Mouse (Mus musculus) liver, embryonic 14.5 days (tissue): ENCODE results near the gene Naglu. TPM values are rescaled to one million over a fixed set of nuclear protein-coding genes. Genes with fewer than 3 reads are reported as not detected.

Experiments
- ATAC-seq: fragments of 200-750 bp; cut with Nextera tagmentation; 2 replicates; pipeline ENCODE4 v1.8.0; 2017; ENCODE audit warnings: moderate number of reproducible peaks, mild to moderate bottlenecking, moderate library complexity; ENCODE audit not compliant: insufficient read depth
- DNase-seq, 3 experiments: peaks; one replicate each; pipeline ENCODE4 v3.0.0-alpha.2; 2012 to 2013; ENCODE audit warnings: low read depth in 3 of 3, low spot score in 3 of 3
- H3K27ac ChIP-seq: fragments of 300-500 bp; sonication (generic); 2 replicates; pipeline ENCODE4 v1.5.1; 2014; ENCODE audit warnings: moderate library complexity, mild to moderate bottlenecking, control low read depth, inconsistent platforms
- H3K27me3 ChIP-seq: fragments of 300-500 bp; sonication (generic); 2 replicates; pipeline ENCODE4 v1.6.1; 2014; ENCODE audit warnings: mild to moderate bottlenecking, low read length, moderate library complexity; ENCODE audit not compliant: control insufficient read depth, insufficient read depth
- H3K36me3 ChIP-seq: fragments of 300-500 bp; sonication (generic); replicated peaks from 2 replicates; pipeline ENCODE4 v1.6.1; 2014; ENCODE audit warnings: low read depth; ENCODE audit not compliant: control insufficient read depth, insufficient read depth
- H3K4me1 ChIP-seq, 2 experiments: fragments of 200-500 bp in 1 of 2; fragments of 300-500 bp in 1 of 2; sonication (generic) in 1 of 2; replicated peaks; 2 replicates each; pipeline ENCODE4 v1.6.1; 2012 to 2014; ENCODE audit warnings: antibody characterized with exemption in 1 of 2, inconsistent platforms in 1 of 2, low read length in 1 of 2; ENCODE audit not compliant: control insufficient read depth in 2 of 2, insufficient read depth in 2 of 2
- H3K4me2 ChIP-seq: fragments of 300-500 bp; sonication (generic); 2 replicates; pipeline ENCODE4 v1.6.1; 2014; ENCODE audit warnings: low read depth, mild to moderate bottlenecking, control low read depth, moderate library complexity
- H3K4me3 ChIP-seq, 2 experiments: fragments of 200-500 bp in 1 of 2; fragments of 300-500 bp in 1 of 2; sonication (generic) in 1 of 2; 2 replicates each; pipeline ENCODE4 v1.5.1; 2012 to 2014; ENCODE audit warnings: low read depth in 2 of 2, low read length in 2 of 2, mild to moderate bottlenecking in 2 of 2, control low read depth in 1 of 2, inconsistent platforms in 1 of 2, moderate library complexity in 1 of 2; ENCODE audit not compliant: insufficient read depth in 1 of 2
- H3K9ac ChIP-seq: fragments of 300-500 bp; sonication (generic); replicated peaks from 2 replicates; pipeline ENCODE4 v1.6.1; 2014; ENCODE audit warnings: mild to moderate bottlenecking, control low read depth, moderate library complexity
- H3K9me3 ChIP-seq: fragments of 300-500 bp; sonication (generic); 2 replicates; pipeline ENCODE4 v1.6.1; 2016; ENCODE audit warnings: low read length, mixed read lengths; ENCODE audit not compliant: control insufficient read depth
- CTCF ChIP-seq: IDR thresholded peaks from 2 replicates; pipeline ENCODE4 v1.5.1; 2016; ENCODE audit warnings: antibody characterized with exemption, low read depth, control low read depth
- EP300 ChIP-seq: IDR thresholded peaks from 2 replicates; pipeline ENCODE4 v1.6.1; 2016; ENCODE audit warnings: antibody characterized with exemption, low read depth
- WGBS: fragments of 180-500 bp; shearing (Covaris S2); extraction: QIAGEN DNeasy Blood & Tissue Kit; methylation state at CpG from one replicate; pipeline ENCODE4 v1.1.7; 2014; ENCODE audit not compliant: insufficient replicate concordance; 5-methylcytosine and 5-hydroxymethylcytosine counted together
- polyA plus RNA-seq, 2 experiments: library from polyadenylated mRNA; depleted of rRNA in 1 of 2; stranded (reverse) in 1 of 2; unstranded in 1 of 2; fragments of >200 nt; fragmentation: Nextera tagmentation in 1 of 2; extraction: Ambion mirVana in 1 of 2; gene quantifications; 2 replicates each; pipeline versions ENCODE4 v1.2.1 to v1.2.3; 2012 to 2014

Naglu gene
- polyA plus RNA-seq, 2 experiments: 3.4 to 4.3 TPM

DNA sequence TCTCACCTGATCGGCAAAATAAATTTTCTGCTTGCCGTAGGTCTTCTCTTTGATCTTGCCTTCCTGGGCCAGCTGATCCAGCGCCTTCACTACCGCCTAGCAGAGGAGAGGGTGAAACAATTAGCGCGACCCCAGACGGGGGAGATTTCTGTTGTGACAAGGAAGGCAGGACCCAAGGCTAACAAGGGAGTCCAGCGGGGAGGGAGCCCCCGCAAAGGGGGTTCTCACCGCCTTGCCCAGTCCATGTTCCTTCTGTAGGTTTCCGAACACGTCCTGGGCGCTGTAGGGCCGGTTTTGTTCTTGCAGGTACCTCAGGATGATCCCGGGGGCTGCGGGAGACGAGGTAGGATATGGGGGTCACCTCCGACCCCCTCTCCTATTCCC, 25.1 kb downstream of the Naglu start:
- H3K4me2 ChIP-seq: peak overlapping the region; percentile 88
- H3K4me1 ChIP-seq: peaks cover 1 to 5% of the 10 kb centered on the region in 2 experiments; a peak in 1 of 4 replicates
- H3K9ac ChIP-seq: peak overlapping the region; percentile 69
- TF ChIP-seq CTCF (no peak), EP300 (no peak)
- H3K36me3 ChIP-seq: peaks cover 48% of the 10 kb centered on the region
- DNase-seq: no peak
- ATAC-seq: no peak; the same call in 1 of the 2 replicates
- 0% methylated on average over 18 of the region's 18 CpGs for WGBS
- H3K27ac ChIP-seq: peak overlapping the region; percentile 11; the same call in 1 of the 2 replicates
- H3K27me3 ChIP-seq: no peaks in the 10 kb centered on the region
- H3K4me3 ChIP-seq: peak overlapping the region; percentile 80 to 96
- H3K9me3 ChIP-seq: no peaks in the 10 kb centered on the region

DNA sequence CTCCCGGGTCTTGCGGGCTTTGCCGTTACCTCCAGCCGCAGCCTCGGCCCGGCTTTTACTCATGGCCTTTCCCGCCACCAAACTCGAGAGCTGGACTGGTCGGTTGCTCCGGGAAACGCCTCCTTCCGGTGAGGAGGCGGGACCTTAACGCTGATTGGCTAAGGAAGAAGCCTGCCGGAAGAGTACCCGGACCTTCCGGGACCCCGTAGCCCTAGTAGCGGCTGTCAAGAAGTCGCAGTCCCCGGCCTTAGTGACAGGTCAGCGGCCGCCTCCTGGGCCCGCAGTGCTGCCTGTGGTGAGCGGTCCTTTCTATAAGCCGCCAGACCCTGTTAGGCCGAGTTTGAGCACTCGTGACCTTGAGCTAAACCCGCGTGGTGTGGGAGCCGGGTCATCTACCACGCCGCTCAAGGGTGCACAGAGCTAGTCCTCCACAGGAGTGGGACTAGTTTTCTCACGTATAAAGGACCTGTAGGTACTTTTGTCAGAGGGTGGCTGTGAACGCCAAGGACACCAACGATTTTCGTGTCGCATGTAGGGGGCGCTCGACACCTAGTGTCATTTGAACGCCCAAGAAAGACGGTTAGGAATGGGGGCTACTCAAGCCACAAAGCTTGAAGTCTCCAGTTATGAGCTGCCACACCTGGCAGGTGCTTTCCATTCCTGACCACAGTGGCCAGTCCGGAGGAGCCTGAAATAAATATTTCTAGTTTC, 25.7 kb downstream of the Naglu start, which contains the start of gene Psmc3ip:
Gene Psmc3ip, minus strand, starts transcription at position 123 of the 711 bp plus-strand sequence.
- peak within 1 kb of the TSS; percentile 89 for H3K27ac ChIP-seq
- H3K4me2 ChIP-seq: peak within 1 kb of the TSS; percentile 88
- H3K27me3 ChIP-seq: no peaks in the 10 kb centered on the region
- under 1% methylated on average over 43 of the region's 43 CpGs for WGBS
- peaks cover 50% of the 10 kb centered on the region for H3K36me3 ChIP-seq
- peak within 1 kb of the TSS; percentile 80 to 96 for H3K4me3 ChIP-seq
- ATAC-seq (peak; percentile 98), DNase-seq (peak; percentile 94)
- H3K9me3 ChIP-seq: no peaks in the 10 kb centered on the region
- H3K4me1 ChIP-seq: peaks cover 1 to 5% of the 10 kb centered on the region in 2 experiments; a peak in 1 of 4 replicates
- H3K9ac ChIP-seq: peak within 1 kb of the TSS; percentile 85
- TF ChIP-seq EP300 (peak; percentile 29; the same call in 1 of the 2 replicates), CTCF (peak; percentile 93)

DNA sequence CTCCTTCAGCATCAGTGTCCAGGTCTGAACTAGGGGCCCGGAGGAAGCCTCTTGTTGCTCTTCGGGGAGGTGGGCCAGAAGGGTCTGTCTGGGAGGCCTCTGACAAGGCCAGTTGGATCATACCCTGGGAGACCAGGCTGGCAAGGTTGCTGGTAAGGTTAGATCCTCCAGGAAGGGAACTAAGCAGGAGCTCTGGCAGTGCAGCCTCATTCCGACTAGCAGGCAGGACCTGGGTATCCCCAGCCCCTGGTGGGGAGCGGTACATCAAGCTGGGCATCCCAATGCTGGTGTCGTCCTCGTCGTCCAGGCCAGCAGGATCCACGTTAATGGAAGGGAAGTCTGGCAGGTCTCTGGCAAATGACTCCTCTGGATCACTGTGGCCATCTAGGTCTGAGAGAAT, 28.4 kb downstream of the Naglu start:
- H3K4me1 ChIP-seq: peaks cover 1 to 5% of the 10 kb centered on the region in 2 experiments; a peak in 1 of 4 replicates
- H3K4me3 ChIP-seq: no peak overlapping the region
- no peaks in the 10 kb centered on the region for H3K9me3 ChIP-seq
- no peak overlapping the region for H3K27ac ChIP-seq
- no peak overlapping the region for H3K9ac ChIP-seq
- peaks cover 51% of the 10 kb centered on the region for H3K36me3 ChIP-seq
- H3K4me2 ChIP-seq: no peak overlapping the region
- H3K27me3 ChIP-seq: no peaks in the 10 kb centered on the region
- no peak for DNase-seq
- no peak for TF ChIP-seq CTCF
- no peak for TF ChIP-seq EP300
- 80% methylated on average over 8 of the region's 8 CpGs for WGBS
- ATAC-seq: no peak

- no peak overlapping the region for H3K27ac ChIP-seq
- no peaks in the 10 kb centered on the region for H3K9me3 ChIP-seq
- no peak for ATAC-seq
- TF ChIP-seq EP300 (no peak), CTCF (no peak)
- no peak overlapping the region for H3K9ac ChIP-seq
- 89% methylated on average over 5 of the region's 5 CpGs for WGBS
- H3K36me3 ChIP-seq: peaks cover 50% of the 10 kb centered on the region
- no peak overlapping the region for H3K4me3 ChIP-seq
- no peaks in the 10 kb centered on the region for H3K27me3 ChIP-seq
- no peak overlapping the region for H3K4me2 ChIP-seq
- no peak for DNase-seq
- no peaks in the 10 kb centered on the region for H3K4me1 ChIP-seq
Measured at GRCm38 (mm10) chr11:101103011-101103410, 33.2 kb downstream of the Naglu start.

- Histone ChIP-seq H3K4me3 (no peak overlapping the region), H3K9me3 (no peaks in the 10 kb centered on the region; the same call in 1 of the 2 replicates), H3K36me3 (peaks cover 4% of the 10 kb centered on the region), H3K27ac (no peak overlapping the region), H3K4me2 (no peak overlapping the region), H3K27me3 (no peaks in the 10 kb centered on the region), H3K9ac (no peak overlapping the region), H3K4me1 (peaks cover 0 to 3% of the 10 kb centered on the region in 2 experiments; a peak in 1 of 4 replicates)
- WGBS: 80% methylated on average over 4 of the region's 4 CpGs
- TF ChIP-seq CTCF (no peak), EP300 (no peak)
- DNase-seq (no peak), ATAC-seq (no peak)
Measured at GRCm38 (mm10) chr11:101109351-101109750, 39.5 kb downstream of the Naglu start.
